Mouse (Mus musculus) testis, postnatal 10 days (tissue): ENCODE data around the gene Tmem213.

Experiments used
- DNase-seq: peaks from one replicate; pipeline ENCODE4 v3.0.0; 2021; ENCODE audit warnings: low spot score

Tmem213 gene

GRCm38 (mm10) chr6:38116107-38116770 is 7.2 kb downstream of the Tmem213 start:
- no peak for DNase-seq

DNA sequence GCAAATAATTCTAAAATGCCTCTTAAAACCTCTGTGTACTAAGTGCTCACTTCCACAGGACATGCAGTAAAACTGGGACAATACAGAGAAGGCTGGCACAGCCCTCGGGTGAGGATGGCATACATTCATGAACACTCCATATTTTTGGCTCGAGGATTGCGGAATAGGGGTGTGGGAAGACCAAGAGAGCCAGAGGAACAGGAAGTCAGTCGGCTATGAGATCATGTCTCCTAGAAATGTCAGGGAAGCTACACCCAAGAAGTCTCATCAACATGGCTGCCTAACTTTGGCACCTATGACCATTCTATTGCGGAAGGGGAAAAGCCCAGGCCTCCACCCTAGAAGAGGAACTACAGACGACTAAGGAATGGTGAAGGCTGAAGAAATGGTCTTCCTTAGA is 9.3 kb downstream of the Tmem213 start:
- no peak for DNase-seq

DNA sequence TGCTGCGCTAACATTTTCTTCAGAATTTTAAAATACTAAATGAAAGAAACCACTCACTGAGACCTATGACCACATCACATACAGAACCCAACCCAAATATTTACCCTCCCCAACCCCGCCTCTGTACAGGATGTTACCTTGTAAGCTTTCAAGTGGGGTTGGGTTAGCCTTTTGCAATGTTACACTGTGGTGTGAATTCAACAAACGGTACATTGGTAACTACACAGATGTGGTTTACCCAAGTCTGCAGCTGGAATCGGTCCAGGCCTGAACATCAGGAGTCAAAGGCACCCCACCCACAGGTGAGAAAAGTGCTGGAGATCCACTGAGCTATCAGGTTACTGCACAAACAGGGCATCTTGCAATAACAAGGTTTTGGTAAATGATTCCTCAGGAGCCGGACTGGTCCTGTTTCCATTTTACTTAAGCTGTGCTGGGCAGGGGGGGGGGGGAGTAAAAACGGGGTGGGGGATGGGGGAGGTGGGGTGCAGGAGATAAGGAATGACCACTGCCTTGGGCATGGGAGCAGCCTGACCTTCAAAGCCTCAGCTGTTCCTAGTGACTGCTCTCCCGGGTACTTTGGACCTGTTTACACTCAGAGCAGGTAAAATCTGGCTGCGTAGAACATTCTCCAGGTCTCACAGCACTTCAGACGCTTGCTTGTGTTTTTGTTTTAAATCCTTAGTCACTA is 11.8 kb downstream of the Tmem213 start:
- no peak for DNase-seq

DNA sequence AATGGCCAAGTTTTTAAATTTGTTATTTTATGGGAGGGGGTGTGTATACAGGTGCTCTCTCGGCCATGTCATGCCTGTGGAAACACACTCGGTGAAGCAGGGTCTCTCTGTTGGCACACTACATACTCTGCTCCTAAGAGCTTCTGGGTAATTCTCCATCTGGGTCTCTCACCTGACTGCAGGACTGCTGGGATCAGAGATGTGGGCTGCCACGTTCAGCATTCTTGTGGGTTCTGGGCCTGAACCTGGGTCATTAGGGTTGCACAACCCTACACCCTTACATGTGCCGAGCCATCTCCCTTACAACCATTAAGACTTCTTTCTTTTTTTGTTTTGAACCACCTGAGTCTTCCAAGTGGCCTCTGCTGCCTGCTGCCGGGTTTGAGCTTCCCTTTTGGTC is 12.8 kb downstream of the Tmem213 start:
- DNase-seq: no peak

- no peak for DNase-seq
These were observed 13.7 kb downstream of the Tmem213 start for GRCm38 (mm10) chr6:38122791-38123190.

GRCm38 (mm10) chr6:38123471-38124206 is 14.6 kb downstream of the Tmem213 start:
- no peak for DNase-seq

DNA sequence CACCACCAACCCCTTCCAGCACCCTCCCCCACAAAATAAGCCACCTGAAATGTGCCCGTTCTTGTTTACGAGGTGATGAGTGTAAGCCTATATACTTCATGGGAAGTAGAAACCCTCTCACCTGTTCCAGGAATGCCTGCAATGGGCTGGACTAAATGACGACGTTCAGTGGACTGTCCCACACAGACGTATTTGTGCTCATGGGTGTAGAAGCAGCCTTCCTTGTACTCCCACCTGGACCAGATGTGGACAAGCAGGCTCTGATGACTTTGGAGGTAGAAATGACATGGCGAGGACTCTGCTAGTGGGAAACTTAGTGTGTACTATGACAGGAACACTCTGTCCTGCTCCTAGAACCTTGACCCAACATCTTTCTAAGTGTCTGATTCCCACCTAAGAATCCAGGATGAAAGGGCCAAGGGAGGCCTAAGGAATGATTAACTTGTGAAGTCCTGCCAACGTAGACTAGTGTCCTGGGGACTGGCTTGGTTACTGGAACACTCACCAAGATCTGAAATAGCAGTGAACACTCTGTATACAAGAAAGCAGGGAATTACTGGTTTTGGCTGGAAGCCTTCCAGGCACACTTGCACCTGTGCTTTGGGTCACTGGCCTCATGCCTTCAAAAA is 15.3 kb downstream of the Tmem213 start, which contains the start of gene Atp6v0a4:
TSS of gene Atp6v0a4 (minus strand) at position 380 of the 629 bp plus-strand sequence.
- DNase-seq: no peak

- DNase-seq: no peak
These were observed 15.8 kb downstream of the Tmem213 start for GRCm38 (mm10) chr6:38124882-38125281.

DNA sequence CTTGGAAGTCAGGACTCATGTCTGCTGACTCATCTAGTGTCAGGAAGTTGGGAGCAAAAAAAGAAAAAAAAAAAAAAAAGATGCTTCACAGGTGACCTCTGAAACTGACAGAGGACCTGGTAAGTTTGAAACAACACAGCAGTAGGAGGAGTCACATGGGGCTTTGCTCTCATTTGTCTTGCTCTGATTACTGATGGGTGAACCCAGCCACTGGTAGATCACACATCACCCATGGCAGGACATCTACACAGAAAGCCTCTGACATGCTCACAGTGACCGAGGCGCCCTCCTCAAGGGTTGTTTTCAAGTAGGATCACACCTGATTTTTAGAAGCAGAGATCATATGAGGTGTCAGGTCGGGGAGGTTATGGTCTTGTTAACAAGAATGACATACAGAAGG is 16.4 kb downstream of the Tmem213 start:
- no peak for DNase-seq

- no peak for DNase-seq
These were observed 19.1 kb downstream of the Tmem213 start for GRCm38 (mm10) chr6:38128115-38128514.

- no peak for DNase-seq
These were observed 20.8 kb downstream of the Tmem213 start for GRCm38 (mm10) chr6:38129883-38130282.

- peak; percentile 77 for DNase-seq
These were observed 22.8 kb downstream of the Tmem213 start for GRCm38 (mm10) chr6:38131801-38132231.

GRCm38 (mm10) chr6:38134806-38135559 is 25.9 kb downstream of the Tmem213 start:
- DNase-seq: no peak

DNA sequence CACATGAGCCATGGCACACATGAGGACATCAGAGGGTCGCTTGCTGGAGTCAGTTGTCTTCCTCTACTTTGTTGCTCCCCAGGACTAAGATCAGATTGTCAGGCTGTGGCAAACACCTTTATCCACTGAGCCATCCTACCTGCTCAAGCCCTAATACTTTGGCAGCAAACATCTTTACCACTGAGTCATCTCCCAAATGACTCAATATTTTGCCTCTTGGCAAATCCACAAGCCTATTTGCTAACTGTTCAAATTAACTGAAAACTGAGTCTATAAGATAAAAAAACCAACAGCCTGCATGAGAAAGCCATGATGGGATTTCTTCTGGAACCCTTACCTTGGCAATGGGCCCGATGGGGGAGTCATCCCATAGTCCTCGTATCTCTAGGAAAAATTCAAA is 30.0 kb downstream of the Tmem213 start:
- no peak for DNase-seq

DNA sequence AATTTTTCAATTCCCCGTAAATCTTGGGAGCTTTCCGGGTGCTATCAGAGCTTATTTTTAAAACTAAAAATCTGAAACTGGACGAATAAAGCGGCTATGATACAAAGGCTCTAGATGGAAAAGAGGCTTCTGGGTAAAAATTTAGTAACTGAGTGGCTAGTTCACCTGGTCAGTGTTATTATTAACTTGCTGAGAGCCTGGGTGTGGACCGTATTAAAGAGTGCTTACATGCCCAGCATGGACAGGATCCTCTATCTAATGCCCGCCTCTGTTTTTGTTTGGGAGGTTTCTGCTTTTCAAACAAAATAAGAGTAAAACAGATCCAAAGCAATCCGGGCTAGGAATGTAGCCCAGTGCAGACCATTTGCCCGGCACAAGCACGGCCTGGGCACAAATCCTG is 31.3 kb downstream of the Tmem213 start:
- no peak for DNase-seq

DNA sequence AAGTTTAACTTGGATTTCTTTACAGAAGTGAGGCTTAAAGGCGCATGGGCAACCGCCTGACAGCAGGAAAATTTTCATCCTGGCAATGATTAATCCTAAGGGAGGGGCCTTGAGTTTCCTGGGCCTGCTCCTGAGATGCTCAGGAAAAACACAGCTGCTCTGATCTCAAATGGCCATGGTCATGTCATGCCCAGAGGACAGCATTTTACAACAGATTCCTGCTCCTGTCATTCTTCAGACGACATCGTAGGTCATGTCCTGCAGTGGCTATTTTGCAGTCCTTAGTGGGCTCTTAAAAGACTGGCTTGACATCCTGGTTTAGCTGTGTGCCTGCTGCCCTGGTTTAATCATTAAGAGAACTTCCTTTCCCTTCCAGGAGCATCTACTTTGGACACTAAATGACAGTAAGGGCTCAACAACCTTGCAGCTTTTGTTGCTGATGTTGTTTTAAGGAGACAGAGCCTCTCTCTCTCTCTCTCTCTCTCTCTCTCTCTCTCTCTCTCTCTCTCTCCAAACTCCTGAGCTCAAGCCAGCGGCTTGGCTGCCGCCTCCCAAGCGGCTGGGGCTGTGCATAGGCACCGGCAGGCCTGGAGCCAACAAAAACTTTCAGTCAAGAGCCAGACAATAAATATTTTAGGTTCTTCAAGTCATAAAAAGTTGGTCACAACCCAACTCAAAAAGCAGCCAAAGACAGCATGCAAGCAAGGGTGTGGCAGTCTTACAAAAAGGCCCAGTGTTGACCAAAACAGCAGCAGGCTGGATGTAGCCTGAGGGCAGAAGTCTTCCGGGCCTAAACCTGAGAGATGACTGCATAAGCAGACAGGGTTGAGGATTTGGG is 35.3 kb downstream of the Tmem213 start:
- peak; percentile 55 for DNase-seq

- no peak for DNase-seq
These were observed 36.5 kb downstream of the Tmem213 start for GRCm38 (mm10) chr6:38145463-38146065.

DNA sequence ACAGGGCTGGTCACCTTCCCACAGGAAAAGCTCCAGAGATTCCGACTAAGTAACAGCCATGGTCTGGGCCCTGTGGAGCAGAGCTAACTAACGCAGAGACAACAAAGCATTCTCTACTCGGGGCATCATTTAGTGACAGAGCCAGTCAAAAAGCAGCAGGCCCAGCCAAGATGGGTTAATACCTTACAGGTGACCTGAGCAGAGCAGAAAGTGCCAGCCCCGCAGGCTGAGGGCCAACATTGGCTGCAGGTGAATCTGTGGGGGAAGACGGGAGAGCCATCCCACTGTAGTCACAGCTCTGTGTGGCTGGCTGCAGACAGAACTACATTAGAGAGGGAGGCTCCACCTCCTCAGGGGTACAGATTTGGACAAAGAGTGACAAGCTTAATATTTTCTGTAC is 38.2 kb downstream of the Tmem213 start:
- no peak for DNase-seq

GRCm38 (mm10) chr6:38148626-38149025 is 39.6 kb downstream of the Tmem213 start:
- DNase-seq: no peak

DNA sequence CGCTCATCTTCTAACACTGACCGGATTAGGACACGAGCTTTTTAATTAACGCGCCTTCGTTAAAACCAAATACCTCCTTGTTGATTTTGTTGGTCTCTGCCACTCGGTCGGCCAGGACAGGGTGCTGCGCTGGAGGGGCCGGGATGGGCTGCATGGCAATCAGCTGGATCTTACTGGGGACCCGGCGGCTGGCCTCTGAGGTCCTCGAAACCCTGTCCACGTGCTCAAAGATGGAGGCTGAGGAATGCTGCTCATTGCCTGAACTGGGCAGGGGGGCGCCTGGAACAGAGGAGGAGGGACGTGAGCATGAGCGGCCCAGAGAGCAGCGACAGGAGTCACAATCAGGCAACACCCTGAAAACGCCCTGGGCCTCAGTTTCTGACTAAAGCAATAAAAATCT is 40.4 kb downstream of the Tmem213 start:
- no peak for DNase-seq
